Mouse (Mus musculus): ENCODE measurements at regions not wholly inside any gene's neighbourhood (a gene's known extent, or its start where the extent isn't known, plus 50 kb on each side); places are given as distances from the start of the nearest gene placed in this dataset.

DNA sequence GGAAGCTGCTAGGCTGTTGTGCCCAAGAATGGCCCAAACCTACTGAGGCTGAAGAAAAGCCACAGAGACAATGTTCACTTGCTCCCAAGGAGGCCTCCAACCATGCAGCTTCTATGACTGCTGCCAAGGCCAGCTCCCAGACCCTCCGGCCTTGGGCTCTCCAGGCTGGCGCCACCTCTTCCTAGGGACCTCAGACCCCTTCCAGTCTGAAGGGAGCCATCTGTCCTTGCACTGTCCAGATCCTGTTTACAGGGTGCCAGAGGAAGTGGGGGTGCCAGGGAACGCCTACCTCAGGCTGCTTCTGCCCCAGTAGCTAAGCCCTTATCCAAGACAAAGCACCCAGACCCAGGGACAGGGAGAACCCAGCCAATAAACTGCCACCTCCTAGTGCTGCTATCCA lies 183.7 kb downstream of the Mroh4 start:
- Histone ChIP-seq H3K36me3 (ENCODE audit: control insufficient read depth, insufficient read depth, low read length) (no peaks in the 10 kb centered on the region), H3K9me3 (ENCODE audit: control insufficient read depth, low read length) (no peaks in the 10 kb centered on the region), H3K4me3 (replicated peaks; ENCODE audit: low read depth, low read length) (no peak overlapping the region), H3K27ac (replicated peaks; ENCODE audit: low read depth, low read length) (no peak overlapping the region), H3K4me1 (ENCODE audit: control insufficient read depth, insufficient read depth, low read length) (0 out of 2 replicates have a peak, but pooled peaks cover 3% of the 10 kb centered on the region), H3K9ac (replicated peaks; ENCODE audit: low read length) (no peak overlapping the region), H3K27me3 (ENCODE audit: control insufficient read depth, insufficient read depth, low read length) (no peaks in the 10 kb centered on the region), H3K4me2 (ENCODE audit: low read length) (no peak overlapping the region)
- no peak for ATAC-seq (ENCODE audit: low FRiP score, low TSS enrichment)
- no peak for DNase-seq
- WGBS = 88% methylated on average over 3 of the region's 3 CpGs

DNA sequence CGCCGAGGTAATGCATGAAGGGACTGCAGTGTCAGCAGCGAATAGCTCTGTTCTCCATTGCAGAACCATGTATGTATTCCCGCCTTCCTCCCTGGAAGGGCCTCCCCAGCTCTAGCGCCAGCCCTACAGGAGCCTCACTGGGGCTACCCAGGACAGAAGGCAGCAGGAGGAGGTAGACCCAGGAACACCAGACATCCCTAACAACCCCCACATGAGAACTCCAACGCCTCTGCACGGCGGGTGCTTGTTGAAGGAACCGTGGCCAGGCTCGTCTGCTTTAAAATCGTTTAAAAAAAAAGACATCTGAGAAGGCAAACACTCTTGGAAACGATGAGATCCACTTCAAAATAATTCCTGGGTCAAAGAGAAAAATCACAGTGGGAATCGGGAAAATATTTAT lies 194.3 kb downstream of the Mroh4 start:
- WGBS = 76% methylated on average over 13 of the region's 13 CpGs
- H3K36me3 ChIP-seq (ENCODE audit: control insufficient read depth, insufficient read depth, low read length) = no peaks in the 10 kb centered on the region
- no peaks in the 10 kb centered on the region for H3K27me3 ChIP-seq (ENCODE audit: control insufficient read depth, insufficient read depth, low read length)
- H3K9me3 ChIP-seq (ENCODE audit: control insufficient read depth, low read length) = no peaks in the 10 kb centered on the region
- no peak for DNase-seq
- no peak overlapping the region for H3K4me3 ChIP-seq (replicated peaks; ENCODE audit: low read depth, low read length)
- no peak for ATAC-seq (ENCODE audit: low FRiP score, low TSS enrichment)
- H3K4me2 ChIP-seq (ENCODE audit: low read length) = no peak overlapping the region
- H3K27ac ChIP-seq (replicated peaks; ENCODE audit: low read depth, low read length) = no peak overlapping the region
- H3K9ac ChIP-seq (replicated peaks; ENCODE audit: low read length) = no peak overlapping the region
- 0 out of 2 replicates have a peak, but pooled peaks cover 3% of the 10 kb centered on the region for H3K4me1 ChIP-seq (ENCODE audit: control insufficient read depth, insufficient read depth, low read length)

DNA sequence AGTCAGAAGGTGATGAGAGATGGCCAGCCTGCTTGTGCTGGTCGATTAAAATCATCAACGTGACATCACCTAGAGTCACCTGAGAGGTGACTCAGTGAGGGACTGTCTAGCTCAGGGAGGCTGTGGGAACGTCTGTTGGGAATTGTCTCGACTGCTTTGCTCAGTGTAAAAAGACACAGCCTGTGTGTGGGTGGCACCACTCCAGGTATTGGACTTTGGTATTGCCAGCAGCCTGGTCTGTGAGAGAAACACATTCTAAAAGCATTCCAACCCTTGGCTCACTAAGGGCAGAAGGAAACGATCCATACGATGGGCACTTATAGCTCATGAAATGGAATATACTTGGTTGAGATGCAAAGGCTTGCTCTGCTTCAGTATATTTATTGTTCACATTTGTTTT lies 209.2 kb downstream of the Mroh4 start:
- 90% methylated on average over 6 of the region's 6 CpGs for WGBS
- no peak overlapping the region for H3K4me3 ChIP-seq (replicated peaks; ENCODE audit: low read depth, low read length)
- no peak overlapping the region for H3K27ac ChIP-seq (replicated peaks; ENCODE audit: low read depth, low read length)
- H3K4me1 ChIP-seq (ENCODE audit: control insufficient read depth, insufficient read depth, low read length) = no peaks in the 10 kb centered on the region
- DNase-seq (no peak), ATAC-seq (ENCODE audit: low FRiP score, low TSS enrichment) (no peak)
- no peaks in the 10 kb centered on the region for H3K27me3 ChIP-seq (ENCODE audit: control insufficient read depth, insufficient read depth, low read length)
- no peak overlapping the region for H3K9ac ChIP-seq (replicated peaks; ENCODE audit: low read length)
- H3K4me2 ChIP-seq (ENCODE audit: low read length) = no peak overlapping the region
- H3K36me3 ChIP-seq (ENCODE audit: control insufficient read depth, insufficient read depth, low read length) = no peaks in the 10 kb centered on the region
- no peaks in the 10 kb centered on the region for H3K9me3 ChIP-seq (ENCODE audit: control insufficient read depth, low read length)

DNA sequence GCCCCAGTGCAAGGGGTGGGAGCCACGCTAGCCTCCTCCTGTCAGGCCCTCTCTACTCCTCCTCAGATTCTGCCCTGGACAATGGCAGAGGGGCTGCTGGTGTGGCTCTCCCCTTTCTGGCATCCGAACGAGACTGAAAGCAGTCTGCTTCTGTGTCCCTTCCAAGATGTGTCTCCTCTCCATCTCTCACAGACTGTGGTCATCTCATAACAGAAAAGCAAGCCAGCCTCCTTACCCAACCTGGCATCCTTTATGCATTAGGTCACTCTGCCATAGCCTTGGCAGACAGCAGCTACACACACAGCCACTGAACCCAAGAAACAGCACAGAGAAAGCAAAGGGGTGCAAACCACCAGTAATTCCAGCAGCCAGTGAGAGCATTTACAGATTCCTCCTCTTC lies 213.2 kb downstream of the Mroh4 start:
- no peaks in the 10 kb centered on the region for H3K9me3 ChIP-seq (ENCODE audit: control insufficient read depth, low read length)
- H3K4me1 ChIP-seq (ENCODE audit: control insufficient read depth, insufficient read depth, low read length) = no peaks in the 10 kb centered on the region
- 70% methylated on average over 3 of the region's 3 CpGs for WGBS
- no peak overlapping the region for H3K9ac ChIP-seq (replicated peaks; ENCODE audit: low read length)
- no peaks in the 10 kb centered on the region for H3K36me3 ChIP-seq (ENCODE audit: control insufficient read depth, insufficient read depth, low read length)
- H3K27me3 ChIP-seq (ENCODE audit: control insufficient read depth, insufficient read depth, low read length) = no peaks in the 10 kb centered on the region
- no peak for DNase-seq
- no peak overlapping the region for H3K4me3 ChIP-seq (replicated peaks; ENCODE audit: low read depth, low read length)
- no peak overlapping the region for H3K4me2 ChIP-seq (ENCODE audit: low read length)
- H3K27ac ChIP-seq (replicated peaks; ENCODE audit: low read depth, low read length) = no peak overlapping the region
- no peak for ATAC-seq (ENCODE audit: low FRiP score, low TSS enrichment)

DNA sequence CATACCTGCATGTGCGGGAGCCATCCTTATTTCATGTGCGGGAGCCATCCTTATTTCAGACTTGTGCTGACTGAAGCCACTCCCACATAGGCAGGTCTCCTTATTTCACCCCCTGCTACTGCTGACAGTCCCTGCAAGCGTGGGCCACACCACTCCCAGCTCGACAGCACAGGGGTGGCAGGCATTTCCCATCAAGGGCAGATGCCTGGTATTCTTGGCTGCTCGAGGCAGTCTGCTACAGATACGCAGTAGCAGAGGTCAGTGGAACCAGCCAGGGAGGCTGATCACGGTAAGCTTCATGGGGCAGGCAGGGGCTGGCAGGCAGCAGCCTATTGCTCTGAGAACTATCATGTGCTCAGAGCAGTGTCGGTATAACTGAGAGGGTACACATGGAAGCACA lies 215.6 kb downstream of the Mroh4 start:
- Histone ChIP-seq H3K4me3 (replicated peaks; ENCODE audit: low read depth, low read length) (no peak overlapping the region), H3K27ac (replicated peaks; ENCODE audit: low read depth, low read length) (no peak overlapping the region), H3K4me1 (ENCODE audit: control insufficient read depth, insufficient read depth, low read length) (no peaks in the 10 kb centered on the region), H3K4me2 (ENCODE audit: low read length) (no peak overlapping the region), H3K9ac (replicated peaks; ENCODE audit: low read length) (no peak overlapping the region), H3K36me3 (ENCODE audit: control insufficient read depth, insufficient read depth, low read length) (no peaks in the 10 kb centered on the region), H3K9me3 (ENCODE audit: control insufficient read depth, low read length) (no peaks in the 10 kb centered on the region), H3K27me3 (ENCODE audit: control insufficient read depth, insufficient read depth, low read length) (no peaks in the 10 kb centered on the region)
- ATAC-seq (ENCODE audit: low FRiP score, low TSS enrichment) = no peak
- no peak for DNase-seq
- 83% methylated on average over 8 of the region's 8 CpGs for WGBS

DNA sequence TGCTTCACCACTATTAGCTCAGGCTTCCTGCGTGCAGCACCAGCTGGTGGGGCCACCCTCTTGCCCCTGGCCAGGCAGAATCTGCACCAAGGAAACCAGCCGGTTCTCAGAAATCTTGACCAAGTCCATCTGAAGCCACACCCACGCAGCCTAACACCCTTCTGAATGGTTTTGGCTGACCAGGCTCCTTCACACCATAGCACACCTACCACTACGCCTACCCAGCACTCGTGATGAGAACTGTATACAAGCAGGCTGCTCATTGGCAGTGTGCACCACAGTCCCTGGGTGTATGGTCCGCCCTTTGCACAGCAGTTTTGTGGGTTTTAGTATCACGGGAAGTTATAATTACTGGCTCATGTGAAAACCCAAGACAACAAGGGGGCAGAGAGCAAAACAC lies 217.5 kb downstream of the Mroh4 start:
- no peak for DNase-seq

DNA sequence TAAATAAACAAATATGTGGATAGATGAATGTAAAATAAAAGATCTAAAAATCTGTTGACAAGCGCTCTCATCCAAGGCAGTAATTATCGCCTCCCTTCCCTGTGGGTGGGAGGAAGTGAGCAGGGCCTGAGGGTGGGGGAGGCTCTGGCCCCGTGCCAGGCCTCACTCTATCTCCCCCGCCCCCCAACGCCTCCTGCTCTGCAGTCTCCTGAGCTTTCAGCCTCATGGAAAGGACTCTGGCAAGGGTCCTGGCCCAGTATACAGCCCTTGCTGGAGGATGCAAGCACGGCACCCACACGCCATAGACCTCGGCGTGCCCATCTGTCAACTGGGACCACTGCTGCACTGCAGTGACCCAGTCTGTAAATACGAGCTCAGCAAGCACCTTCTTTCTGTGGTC lies 222.9 kb downstream of the Mroh4 start:
- WGBS = 78% methylated on average over 10 of the region's 10 CpGs
- Histone ChIP-seq H3K9ac (replicated peaks; ENCODE audit: low read length) (no peak overlapping the region), H3K4me2 (ENCODE audit: low read length) (no peak overlapping the region), H3K27me3 (ENCODE audit: control insufficient read depth, insufficient read depth, low read length) (no peaks in the 10 kb centered on the region), H3K27ac (replicated peaks; ENCODE audit: low read depth, low read length) (no peak overlapping the region), H3K4me3 (replicated peaks; ENCODE audit: low read depth, low read length) (no peak overlapping the region), H3K4me1 (ENCODE audit: control insufficient read depth, insufficient read depth, low read length) (peaks cover 15% of the 10 kb centered on the region; the same call in 1 of the 2 replicates), H3K9me3 (ENCODE audit: control insufficient read depth, low read length) (no peaks in the 10 kb centered on the region), H3K36me3 (ENCODE audit: control insufficient read depth, insufficient read depth, low read length) (no peaks in the 10 kb centered on the region)
- no peak for ATAC-seq (ENCODE audit: low FRiP score, low TSS enrichment)
- DNase-seq = peak; percentile 30

More for the DNA sequence above, 217.5 kb downstream of the Mroh4 start:
- 89% methylated on average over 7 of the region's 7 CpGs for WGBS
- H3K4me3 ChIP-seq (replicated peaks; ENCODE audit: low read depth, low read length) = no peak overlapping the region
- peaks cover 9% of the 10 kb centered on the region; the same call in 1 of the 2 replicates for H3K4me1 ChIP-seq (ENCODE audit: control insufficient read depth, insufficient read depth, low read length)
- H3K9me3 ChIP-seq (ENCODE audit: control insufficient read depth, low read length) = no peaks in the 10 kb centered on the region
- no peaks in the 10 kb centered on the region for H3K27me3 ChIP-seq (ENCODE audit: control insufficient read depth, insufficient read depth, low read length)
- no peak overlapping the region for H3K9ac ChIP-seq (replicated peaks; ENCODE audit: low read length)
- H3K36me3 ChIP-seq (ENCODE audit: control insufficient read depth, insufficient read depth, low read length) = no peaks in the 10 kb centered on the region
- no peak for ATAC-seq (ENCODE audit: low FRiP score, low TSS enrichment)
- no peak overlapping the region for H3K27ac ChIP-seq (replicated peaks; ENCODE audit: low read depth, low read length)
- no peak overlapping the region for H3K4me2 ChIP-seq (ENCODE audit: low read length)

DNA sequence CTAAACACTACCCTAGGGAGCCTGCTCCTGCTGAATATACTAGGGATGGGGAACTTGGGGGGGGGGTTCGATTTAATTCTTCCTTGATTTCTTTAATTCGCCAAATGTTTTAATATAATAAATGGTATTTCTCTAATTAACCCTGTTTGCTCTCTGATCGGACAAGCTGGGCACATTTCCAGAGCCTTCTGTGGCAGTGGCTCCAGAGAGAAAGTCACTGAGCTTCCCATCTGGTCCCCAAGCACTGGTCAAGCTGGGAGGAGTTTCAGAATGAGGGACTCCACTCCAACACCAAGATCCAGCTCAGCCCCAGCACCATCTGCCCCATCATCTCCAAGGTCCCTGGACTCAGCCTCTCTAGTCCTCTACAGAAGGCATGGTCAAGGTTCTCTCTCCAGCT lies 223.9 kb downstream of the Mroh4 start:
- Histone ChIP-seq H3K36me3 (ENCODE audit: control insufficient read depth, insufficient read depth, low read length) (no peaks in the 10 kb centered on the region), H3K27me3 (ENCODE audit: control insufficient read depth, insufficient read depth, low read length) (no peaks in the 10 kb centered on the region), H3K4me1 (ENCODE audit: control insufficient read depth, insufficient read depth, low read length) (peaks cover 15% of the 10 kb centered on the region; the same call in 1 of the 2 replicates), H3K9me3 (ENCODE audit: control insufficient read depth, low read length) (no peaks in the 10 kb centered on the region), H3K27ac (replicated peaks; ENCODE audit: low read depth, low read length) (no peak overlapping the region), H3K9ac (replicated peaks; ENCODE audit: low read length) (no peak overlapping the region), H3K4me2 (ENCODE audit: low read length) (no peak overlapping the region), H3K4me3 (replicated peaks; ENCODE audit: low read depth, low read length) (no peak overlapping the region)
- ATAC-seq (ENCODE audit: low FRiP score, low TSS enrichment) (no peak), DNase-seq (no peak)
- 91% methylated on average over 3 of the region's 3 CpGs for WGBS

DNA sequence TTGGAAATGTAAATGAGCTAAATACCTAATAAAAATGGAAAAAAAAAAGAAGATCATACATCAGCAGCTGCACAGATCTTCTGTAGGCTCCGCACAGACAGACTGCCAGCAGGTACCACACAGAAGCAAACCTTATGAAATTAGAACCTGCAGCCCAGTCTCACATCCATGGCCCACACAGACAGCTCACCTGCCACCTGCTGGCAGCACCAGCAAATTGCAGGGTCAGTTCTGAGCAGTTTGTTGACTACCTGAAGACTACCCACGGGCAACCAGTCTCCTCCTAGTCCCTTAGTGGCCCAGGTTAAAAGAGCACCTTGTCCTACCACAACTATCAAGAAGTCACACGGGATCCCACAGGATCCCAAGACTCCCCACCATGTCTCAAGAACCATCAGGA lies 225.1 kb downstream of the Mroh4 start:
- no peak overlapping the region for H3K4me3 ChIP-seq (replicated peaks; ENCODE audit: low read depth, low read length)
- no peak overlapping the region for H3K27ac ChIP-seq (replicated peaks; ENCODE audit: low read depth, low read length)
- H3K27me3 ChIP-seq (ENCODE audit: control insufficient read depth, insufficient read depth, low read length) = no peaks in the 10 kb centered on the region
- peaks cover 20% of the 10 kb centered on the region; the same call in 1 of the 2 replicates for H3K4me1 ChIP-seq (ENCODE audit: control insufficient read depth, insufficient read depth, low read length)
- H3K9ac ChIP-seq (replicated peaks; ENCODE audit: low read length) = no peak overlapping the region
- no peaks in the 10 kb centered on the region for H3K9me3 ChIP-seq (ENCODE audit: control insufficient read depth, low read length)
- no peaks in the 10 kb centered on the region for H3K36me3 ChIP-seq (ENCODE audit: control insufficient read depth, insufficient read depth, low read length)
- DNase-seq = no peak
- 77% methylated on average over 3 of the region's 3 CpGs for WGBS
- no peak for ATAC-seq (ENCODE audit: low FRiP score, low TSS enrichment)
- H3K4me2 ChIP-seq (ENCODE audit: low read length) = no peak overlapping the region
